Mouse (Mus musculus) intestine, embryonic 15.5 days (tissue): ENCODE measurements at regions not wholly inside any gene's neighbourhood (a gene's known extent, or its start where the extent isn't known, plus 50 kb on each side); places are given as distances from the start of the nearest gene placed in this dataset.

Experiments
- ATAC-seq: fragments of 200-750 bp; cut with Nextera tagmentation; 2 replicates; pipeline ENCODE4 v1.8.0; 2017; ENCODE audit warnings: moderate TSS enrichment, moderate library complexity
- H3K27ac ChIP-seq: fragments of 300-500 bp; sonication (generic); 2 replicates; pipeline ENCODE4 v1.5.1; 2015; ENCODE audit warnings: mild to moderate bottlenecking, inconsistent platforms
- H3K27me3 ChIP-seq: fragments of 300-500 bp; sonication (generic); replicated peaks from 2 replicates; pipeline ENCODE4 v1.6.1; 2015; ENCODE audit warnings: inconsistent platforms
- H3K36me3 ChIP-seq: fragments of 300-500 bp; sonication (generic); 2 replicates; pipeline ENCODE4 v1.6.1; 2015; ENCODE audit warnings: inconsistent platforms
- H3K4me1 ChIP-seq: fragments of 300-500 bp; sonication (generic); replicated peaks from 2 replicates; pipeline ENCODE4 v1.6.1; 2015; ENCODE audit warnings: inconsistent platforms
- H3K4me2 ChIP-seq: fragments of 300-500 bp; sonication (generic); replicated peaks from 2 replicates; pipeline ENCODE4 v1.6.1; 2015; ENCODE audit warnings: mild to moderate bottlenecking, inconsistent platforms
- H3K4me3 ChIP-seq: fragments of 300-500 bp; sonication (generic); replicated peaks from 2 replicates; pipeline ENCODE4 v1.5.1; 2015; ENCODE audit warnings: inconsistent platforms
- H3K9ac ChIP-seq: fragments of 300-500 bp; sonication (generic); 2 replicates; pipeline ENCODE4 v1.6.1; 2015; ENCODE audit warnings: inconsistent platforms
- H3K9me3 ChIP-seq: fragments of 300-500 bp; sonication (generic); 2 replicates; pipeline ENCODE4 v1.6.1; 2016; ENCODE audit warnings: inconsistent platforms
- WGBS: fragments of 180-500 bp; shearing (Covaris S2); methylation state at CpG from one replicate; pipeline ENCODE4 v1.1.7; 2015; 5-methylcytosine and 5-hydroxymethylcytosine counted together

GRCm38 (mm10) chr3:145705317-145705716 lies 53.2 kb upstream of the Ddah1 start:
- no peaks in the 10 kb centered on the region for H3K36me3 ChIP-seq
- no peak overlapping the region for H3K4me2 ChIP-seq
- H3K27me3 ChIP-seq = no peaks in the 10 kb centered on the region
- no peak overlapping the region for H3K9ac ChIP-seq
- no peaks in the 10 kb centered on the region for H3K9me3 ChIP-seq
- H3K27ac ChIP-seq = no peak overlapping the region
- peaks cover 12% of the 10 kb centered on the region for H3K4me1 ChIP-seq
- no peak overlapping the region for H3K4me3 ChIP-seq
- 46% methylated on average over 5 of the region's 5 CpGs for WGBS
- ATAC-seq = no peak

- WGBS = 53% methylated on average over 9 of the region's 9 CpGs
- H3K27ac ChIP-seq = no peak overlapping the region
- H3K9me3 ChIP-seq = no peaks in the 10 kb centered on the region
- H3K4me1 ChIP-seq = peaks cover 12% of the 10 kb centered on the region
- no peak overlapping the region for H3K4me2 ChIP-seq
- no peaks in the 10 kb centered on the region for H3K36me3 ChIP-seq
- H3K9ac ChIP-seq = no peak overlapping the region
- no peak for ATAC-seq
- no peak overlapping the region for H3K4me3 ChIP-seq
- H3K27me3 ChIP-seq = no peaks in the 10 kb centered on the region
Observed at GRCm38 (mm10) chr3:145704054-145704453, 54.3 kb upstream of the Ccn1 start.

- H3K4me2 ChIP-seq = 0 out of 2 replicates have a peak overlapping the region, but pooled peaks have one; percentile 34
- no peaks in the 10 kb centered on the region for H3K9me3 ChIP-seq
- H3K9ac ChIP-seq = no peak overlapping the region
- H3K27me3 ChIP-seq = no peaks in the 10 kb centered on the region
- no peaks in the 10 kb centered on the region for H3K36me3 ChIP-seq
- no peak overlapping the region for H3K4me3 ChIP-seq
- peaks cover 12% of the 10 kb centered on the region for H3K4me1 ChIP-seq
- H3K27ac ChIP-seq = peak overlapping the region; percentile 48; the same call in 1 of the 2 replicates
- 23% methylated on average over 11 of the region's 11 CpGs for WGBS
- peak; percentile 59 for ATAC-seq
Observed at GRCm38 (mm10) chr3:145703411-145703924, 53.7 kb upstream of the Ccn1 start.

GRCm38 (mm10) chr3:145702739-145703138 lies 53.0 kb upstream of the Ccn1 start:
- 59% methylated on average over 5 of the region's 5 CpGs for WGBS
- Histone ChIP-seq H3K27me3 (no peaks in the 10 kb centered on the region), H3K27ac (no peak overlapping the region), H3K36me3 (no peaks in the 10 kb centered on the region), H3K4me2 (no peak overlapping the region), H3K9me3 (no peaks in the 10 kb centered on the region), H3K4me1 (peaks cover 12% of the 10 kb centered on the region), H3K9ac (no peak overlapping the region), H3K4me3 (no peak overlapping the region)
- ATAC-seq = no peak

GRCm38 (mm10) chr3:145701945-145702344 lies 52.2 kb upstream of the Ccn1 start:
- no peak overlapping the region for H3K4me2 ChIP-seq
- H3K27me3 ChIP-seq = no peaks in the 10 kb centered on the region
- H3K4me3 ChIP-seq = no peak overlapping the region
- H3K4me1 ChIP-seq = peaks cover 12% of the 10 kb centered on the region
- H3K9me3 ChIP-seq = no peaks in the 10 kb centered on the region
- ATAC-seq = no peak
- WGBS = 79% methylated on average over 6 of the region's 6 CpGs
- no peaks in the 10 kb centered on the region for H3K36me3 ChIP-seq
- no peak overlapping the region for H3K9ac ChIP-seq
- no peak overlapping the region for H3K27ac ChIP-seq
